Mouse (Mus musculus) embryonic fibroblast, embryonic 13.5 days (primary cell): ENCODE results near the gene Ints11.

Experiments
- CTCF ChIP-seq: IDR thresholded peaks from 2 replicates; pipeline ENCODE4 v1.5.1; 2011; ENCODE audit warnings: mild to moderate bottlenecking, control low read depth, low read length, moderate library complexity, borderline replicate concordance; ENCODE audit not compliant: insufficient read depth
- POLR2A ChIP-seq: IDR thresholded peaks from 2 replicates; pipeline ENCODE4 v1.6.1; 2011; ENCODE audit warnings: low read depth, mild to moderate bottlenecking, control low read depth, low read length, moderate library complexity

DNA sequence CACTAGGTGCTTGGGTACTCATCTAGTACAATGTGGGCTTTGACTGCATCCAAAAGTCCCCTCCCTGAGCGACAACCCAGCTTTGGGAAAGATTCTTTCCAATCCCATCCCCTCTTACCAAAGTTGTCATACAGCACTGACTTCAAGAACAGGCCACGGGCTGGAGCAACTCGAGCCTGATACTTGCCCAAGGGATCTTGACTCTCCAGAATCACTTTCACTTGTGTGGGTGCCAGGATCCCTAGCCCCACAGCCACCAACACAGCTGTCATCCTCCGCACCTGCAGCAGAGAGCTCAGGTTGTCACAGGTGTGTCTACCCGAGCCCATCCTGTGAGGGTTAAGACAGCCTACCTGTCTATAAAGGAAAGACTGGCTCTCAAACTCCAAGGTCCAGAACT, 20.0 kb downstream of the Ints11 start:
- TF ChIP-seq CTCF = no peak
- no peak for TF ChIP-seq POLR2A
